Mouse (Mus musculus): ENCODE measurements around the gene Fam19a2.

- TF ChIP-seq POLR2A (IDR thresholded peaks at IDR 0.05; ENCODE audit: control insufficient read depth, extremely low read depth, insufficient read depth, low read length, poor library complexity) (no peak), CTCF (IDR thresholded peaks at IDR 0.05; ENCODE audit: borderline replicate concordance, control insufficient read depth, extremely low read depth, insufficient read depth, low read length, poor library complexity) (no peak)
Measured at GRCm38 (mm10) chr10:123692186-123692925, 428.6 kb downstream of the Fam19a2 start.
